Comparison of ENCODE assay signal across 15 mouse cellular contexts in the genomic region with DNA sequence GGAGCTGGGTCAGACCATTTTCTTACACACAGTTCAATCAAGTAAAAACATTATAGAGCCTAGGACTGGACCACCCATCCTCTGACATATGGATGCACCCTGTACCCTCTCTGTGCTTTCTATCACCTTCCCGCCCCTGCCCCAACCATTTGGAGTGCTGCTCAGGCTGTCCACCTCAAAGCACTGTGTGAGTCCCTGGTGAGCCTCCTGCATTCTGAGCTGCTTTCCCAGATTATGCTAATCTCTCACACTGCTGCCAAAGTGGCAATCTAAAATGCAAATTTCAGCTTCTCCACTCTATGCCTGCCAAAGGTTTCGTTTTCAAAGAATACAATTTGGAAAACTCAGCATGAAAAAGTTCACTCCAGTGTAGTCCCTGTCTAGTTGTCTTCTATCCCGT. TPM values are rescaled to one million over a fixed set of nuclear protein-coding genes. Genes with fewer than 3 reads are reported as not detected.
DNase-seq lines count a peak whose midpoint lies in the region; ATAC-seq lines count a peak whose summit lies in the region.
"Had no signal": no experiment of that assay in that cellular context is flagged by ENCODE, and none has a peak within 500 bp of the region (broad histone marks: within the 10 kb centered on the region; RNA-seq: fewer than 3 reads in every experiment).

No protein-coding gene starts in this region.

- no peaks in the 10 kb centered on the region for H3K36me3 ChIP-seq in heart, embryonic 13.5 days
- no peaks in the 10 kb centered on the region for H3K36me3 ChIP-seq in heart, embryonic 10.5 days
- H3K36me3 ChIP-seq in midbrain, embryonic 10.5 days = no peaks in the 10 kb centered on the region
- H3K36me3 ChIP-seq: liver, embryonic 15.5 days had no signal

- ATAC-seq in heart, embryonic 13.5 days (ENCODE audit: extremely low read depth, insufficient number of reproducible peaks, low FRiP score, low TSS enrichment) = no peak

- H3K9me3 ChIP-seq in heart, embryonic 13.5 days = no peaks in the 10 kb centered on the region
- no peaks in the 10 kb centered on the region for H3K9me3 ChIP-seq in heart, embryonic 10.5 days
- no peaks in the 10 kb centered on the region for H3K9me3 ChIP-seq in midbrain, embryonic 10.5 days (replicated peaks)
- H3K9me3 ChIP-seq: liver, embryonic 15.5 days had no signal

- no peak for DNase-seq in heart, embryonic 10.5 days (ENCODE audit: low spot score)
- DNase-seq in right cerebral cortex, adult 18-20 months = peak; percentile 35
- no peak for DNase-seq in right cerebral cortex, postnatal 25 days
- DNase-seq in midbrain, embryonic 10.5 days (ENCODE audit: low spot score) = no peak
- DNase-seq in retina, postnatal 7 days (ENCODE audit: low read depth, low spot score) = peak; percentile 25
- no peak for DNase-seq in cerebellum, adult 11-12 months
- DNase-seq in cerebellum, postnatal 4 days (ENCODE audit: low spot score in 2 of 2) = no peak
- DNase-seq: adrenal gland, postnatal 14 days; B cell, adult 2 months; cerebellum, adult 2 months; embryo, embryonic 11 days; kidney, adult 8-10 months; thymus, postnatal 25 days had no signal

- H3K27me3 ChIP-seq in heart, embryonic 13.5 days (replicated peaks) = no peaks in the 10 kb centered on the region
- H3K27me3 ChIP-seq in heart, embryonic 10.5 days (ENCODE audit: insufficient read depth, poor library complexity, severe bottlenecking) = no peaks in the 10 kb centered on the region
- H3K27me3 ChIP-seq in midbrain, embryonic 10.5 days (ENCODE audit: low read depth, poor library complexity, severe bottlenecking) = no peaks in the 10 kb centered on the region
- H3K27me3 ChIP-seq: liver, embryonic 15.5 days had no signal

- H3K4me2 ChIP-seq in heart, embryonic 13.5 days = peak overlapping the region; percentile 53
- H3K4me2 ChIP-seq: liver, embryonic 15.5 days had no signal

- H3K9ac ChIP-seq in heart, embryonic 13.5 days = no peak overlapping the region
- H3K9ac ChIP-seq: liver, embryonic 15.5 days had no signal

- H3K4me1 ChIP-seq in heart, embryonic 13.5 days = peaks cover 65% of the 10 kb centered on the region
- H3K4me1 ChIP-seq in heart, embryonic 10.5 days = peaks cover 35% of the 10 kb centered on the region
- H3K4me1 ChIP-seq in midbrain, embryonic 10.5 days = peaks cover 45% of the 10 kb centered on the region

- H3K4me3 ChIP-seq in heart, embryonic 13.5 days = no peak overlapping the region
- no peak overlapping the region for H3K4me3 ChIP-seq in heart, embryonic 10.5 days
- H3K4me3 ChIP-seq in midbrain, embryonic 10.5 days = no peak overlapping the region
- H3K4me3 ChIP-seq: liver, embryonic 15.5 days had no signal

- H3K27ac ChIP-seq in heart, embryonic 13.5 days (replicated peaks) = no peak overlapping the region
- H3K27ac ChIP-seq in heart, embryonic 10.5 days = no peak overlapping the region
- peak overlapping the region; percentile 38; the same call in 1 of the 2 replicates for H3K27ac ChIP-seq in midbrain, embryonic 10.5 days (replicated peaks)
- H3K27ac ChIP-seq: liver, embryonic 15.5 days had no signal

- WGBS in heart, embryonic 13.5 days = 45% methylated on average over 3 of the region's 3 CpGs
- WGBS in heart, embryonic 10.5 days = 39% methylated on average over 3 of the region's 3 CpGs
- WGBS in midbrain, embryonic 10.5 days = 23% methylated on average over 3 of the region's 3 CpGs

RNA-seq across cellular contexts. Expression of gene Ddhd1, which starts 14.5 kb away (rescaled TPM):
- polyA plus RNA-seq in heart, embryonic 13.5 days (2015; fragmentation: Nextera tagmentation; extraction: Ambion mirVana) = 6.7 and 7.9 TPM in 2 replicates
- 9.5 and 10.0 TPM in 2 replicates for polyA plus RNA-seq in heart, embryonic 10.5 days (2016; fragmentation: Nextera tagmentation; extraction: Ambion mirVana)
- 5.6 and 6.9 TPM in 2 replicates for polyA plus RNA-seq in midbrain, embryonic 10.5 days (2016; fragmentation: Nextera tagmentation; extraction: Ambion mirVana)

Comparison
In these comparisons a context has a peak if more than half of its experiments do, and no peak if none do; other contexts are left out.
1. DNase-seq: peak in right cerebral cortex, adult 18-20 months (single experiment) and retina, postnatal 7 days (single experiment); none in heart, embryonic 10.5 days (single experiment), right cerebral cortex, postnatal 25 days (single experiment), midbrain, embryonic 10.5 days (single experiment), cerebellum, adult 11-12 months (single experiment) and cerebellum, postnatal 4 days (0 of 2).